Mouse (Mus musculus): Measurements from ENCODE around the gene Pla2g7. TPM values are rescaled to one million over a fixed set of nuclear protein-coding genes. Genes with fewer than 3 reads are reported as not detected.

Pla2g7 gene
- polyA plus RNA-seq, 1 experiment, result 12.9 TPM

- DNase-seq, result no peak
- no peaks in the 10 kb centered on the region for H3K36me3 ChIP-seq (ENCODE audit: control insufficient read depth, insufficient read depth, low read length)
- no peak for TF ChIP-seq CTCF (conservative IDR thresholded peaks at IDR 0.05; ENCODE audit: insufficient read depth, insufficient read length, low read depth, low read length)
- no peak for TF ChIP-seq POLR2A (IDR thresholded peaks at IDR 0.05; ENCODE audit: low read depth, low read length)
- 3% methylated on average over 81 of the region's 83 CpGs for WGBS
- H3K4me3 ChIP-seq (ENCODE audit: insufficient read depth, low read depth, low read length), result no peak within 1 kb of the TSS; the same call in 1 of the 2 replicates
- H3K4me1 ChIP-seq (ENCODE audit: control insufficient read depth, insufficient read depth, low read length), result no peaks in the 10 kb centered on the region
- H3K27ac ChIP-seq (ENCODE audit: insufficient read depth, low read depth, low read length), result no peak within 1 kb of the TSS
- H3K27me3 ChIP-seq (replicated peaks; ENCODE audit: control insufficient read depth, insufficient read depth, low read length), result 0 out of 2 replicates have a peak, but pooled peaks cover 7% of the 10 kb centered on the region
Measured at GRCm38 (mm10) chr17:43629496-43630426, 61.9 kb downstream of the Pla2g7 start, which contains the start of gene Tdrd6. Tdrd6 (minus strand) TSS chr17:43630299.

GRCm38 (mm10) chr17:43630427-43630760 lies 62.5 kb downstream of the Pla2g7 start:
- Histone ChIP-seq H3K4me1 (ENCODE audit: control insufficient read depth, insufficient read depth, low read length) (no peaks in the 10 kb centered on the region), H3K27ac (ENCODE audit: insufficient read depth, low read depth, low read length) (no peak overlapping the region), H3K4me3 (ENCODE audit: insufficient read depth, low read depth, low read length) (no peak overlapping the region), H3K36me3 (ENCODE audit: control insufficient read depth, insufficient read depth, low read length) (no peaks in the 10 kb centered on the region), H3K27me3 (replicated peaks; ENCODE audit: control insufficient read depth, insufficient read depth, low read length) (0 out of 2 replicates have a peak, but pooled peaks cover 7% of the 10 kb centered on the region)
- WGBS, result 57% methylated on average over 13 of the region's 13 CpGs
- TF ChIP-seq CTCF (conservative IDR thresholded peaks at IDR 0.05; ENCODE audit: insufficient read depth, insufficient read length, low read depth, low read length), result no peak
- TF ChIP-seq POLR2A (IDR thresholded peaks at IDR 0.05; ENCODE audit: low read depth, low read length), result no peak
- DNase-seq, result no peak

GRCm38 (mm10) chr17:43637146-43637545 lies 69.2 kb downstream of the Pla2g7 start:
- no peak overlapping the region for H3K27ac ChIP-seq (ENCODE audit: insufficient read depth, low read depth, low read length)
- H3K4me1 ChIP-seq (ENCODE audit: control insufficient read depth, insufficient read depth, low read length), result no peaks in the 10 kb centered on the region
- DNase-seq, result no peak
- H3K27me3 ChIP-seq (replicated peaks; ENCODE audit: control insufficient read depth, insufficient read depth, low read length), result no peaks in the 10 kb centered on the region
- TF ChIP-seq CTCF (conservative IDR thresholded peaks at IDR 0.05; ENCODE audit: insufficient read depth, insufficient read length, low read depth, low read length) (no peak), POLR2A (IDR thresholded peaks at IDR 0.05; ENCODE audit: low read depth, low read length) (no peak)
- no peaks in the 10 kb centered on the region for H3K36me3 ChIP-seq (ENCODE audit: control insufficient read depth, insufficient read depth, low read length)
- 95% methylated on average over 4 of the region's 4 CpGs for WGBS
- no peak overlapping the region for H3K4me3 ChIP-seq (ENCODE audit: insufficient read depth, low read depth, low read length)

GRCm38 (mm10) chr17:43640825-43641224 lies 72.9 kb downstream of the Pla2g7 start:
- H3K4me3 ChIP-seq (ENCODE audit: insufficient read depth, low read depth, low read length), result no peak overlapping the region
- 87% methylated on average over 1 of the region's 1 CpGs for WGBS
- no peak for TF ChIP-seq CTCF (conservative IDR thresholded peaks at IDR 0.05; ENCODE audit: insufficient read depth, insufficient read length, low read depth, low read length)
- TF ChIP-seq POLR2A (IDR thresholded peaks at IDR 0.05; ENCODE audit: low read depth, low read length), result no peak
- no peak for DNase-seq
- no peaks in the 10 kb centered on the region for H3K4me1 ChIP-seq (ENCODE audit: control insufficient read depth, insufficient read depth, low read length)
- H3K36me3 ChIP-seq (ENCODE audit: control insufficient read depth, insufficient read depth, low read length), result no peaks in the 10 kb centered on the region
- H3K27me3 ChIP-seq (replicated peaks; ENCODE audit: control insufficient read depth, insufficient read depth, low read length), result no peaks in the 10 kb centered on the region
- H3K27ac ChIP-seq (ENCODE audit: insufficient read depth, low read depth, low read length), result no peak overlapping the region

- H3K36me3 ChIP-seq (ENCODE audit: control insufficient read depth, insufficient read depth, low read length), result no peaks in the 10 kb centered on the region; the same call in 1 of the 2 replicates
- 71% methylated on average over 7 of the region's 7 CpGs for WGBS
Measured at GRCm38 (mm10) chr17:43643191-43643590, 75.3 kb downstream of the Pla2g7 start.

GRCm38 (mm10) chr17:43644375-43644774 lies 76.5 kb downstream of the Pla2g7 start:
- Histone ChIP-seq H3K4me3 (ENCODE audit: insufficient read depth, low read depth, low read length) (no peak overlapping the region), H3K27ac (ENCODE audit: insufficient read depth, low read depth, low read length) (no peak overlapping the region), H3K4me1 (ENCODE audit: control insufficient read depth, insufficient read depth, low read length) (no peaks in the 10 kb centered on the region), H3K36me3 (ENCODE audit: control insufficient read depth, insufficient read depth, low read length) (no peaks in the 10 kb centered on the region; the same call in 1 of the 2 replicates), H3K27me3 (replicated peaks; ENCODE audit: control insufficient read depth, insufficient read depth, low read length) (no peaks in the 10 kb centered on the region)
- DNase-seq, result no peak
- TF ChIP-seq CTCF (conservative IDR thresholded peaks at IDR 0.05; ENCODE audit: insufficient read depth, insufficient read length, low read depth, low read length) (no peak), POLR2A (IDR thresholded peaks at IDR 0.05; ENCODE audit: low read depth, low read length) (no peak)
- 57% methylated on average over 7 of the region's 7 CpGs for WGBS

More at GRCm38 (mm10) chr17:43643191-43643590, 75.3 kb downstream of the Pla2g7 start:
- Histone ChIP-seq H3K27ac (ENCODE audit: insufficient read depth, low read depth, low read length) (no peak overlapping the region), H3K27me3 (replicated peaks; ENCODE audit: control insufficient read depth, insufficient read depth, low read length) (no peaks in the 10 kb centered on the region), H3K4me1 (ENCODE audit: control insufficient read depth, insufficient read depth, low read length) (no peaks in the 10 kb centered on the region), H3K4me3 (ENCODE audit: insufficient read depth, low read depth, low read length) (no peak overlapping the region)
- DNase-seq, result no peak
- TF ChIP-seq POLR2A (IDR thresholded peaks at IDR 0.05; ENCODE audit: low read depth, low read length), result no peak
- no peak for TF ChIP-seq CTCF (conservative IDR thresholded peaks at IDR 0.05; ENCODE audit: insufficient read depth, insufficient read length, low read depth, low read length)

GRCm38 (mm10) chr17:43645136-43645535 lies 77.2 kb downstream of the Pla2g7 start:
- no peaks in the 10 kb centered on the region for H3K27me3 ChIP-seq (replicated peaks; ENCODE audit: control insufficient read depth, insufficient read depth, low read length)
- DNase-seq, result no peak
- 81% methylated on average over 3 of the region's 3 CpGs for WGBS
- no peak overlapping the region for H3K27ac ChIP-seq (ENCODE audit: insufficient read depth, low read depth, low read length)
- no peak for TF ChIP-seq CTCF (conservative IDR thresholded peaks at IDR 0.05; ENCODE audit: insufficient read depth, insufficient read length, low read depth, low read length)
- no peak for TF ChIP-seq POLR2A (IDR thresholded peaks at IDR 0.05; ENCODE audit: low read depth, low read length)
- H3K36me3 ChIP-seq (ENCODE audit: control insufficient read depth, insufficient read depth, low read length), result no peaks in the 10 kb centered on the region; the same call in 1 of the 2 replicates
- H3K4me3 ChIP-seq (ENCODE audit: insufficient read depth, low read depth, low read length), result no peak overlapping the region
- no peaks in the 10 kb centered on the region for H3K4me1 ChIP-seq (ENCODE audit: control insufficient read depth, insufficient read depth, low read length)

All from kidney, adult 2 months (tissue).